Comparison of ENCODE assay signal across 13 mouse cellular contexts in the genomic region with DNA sequence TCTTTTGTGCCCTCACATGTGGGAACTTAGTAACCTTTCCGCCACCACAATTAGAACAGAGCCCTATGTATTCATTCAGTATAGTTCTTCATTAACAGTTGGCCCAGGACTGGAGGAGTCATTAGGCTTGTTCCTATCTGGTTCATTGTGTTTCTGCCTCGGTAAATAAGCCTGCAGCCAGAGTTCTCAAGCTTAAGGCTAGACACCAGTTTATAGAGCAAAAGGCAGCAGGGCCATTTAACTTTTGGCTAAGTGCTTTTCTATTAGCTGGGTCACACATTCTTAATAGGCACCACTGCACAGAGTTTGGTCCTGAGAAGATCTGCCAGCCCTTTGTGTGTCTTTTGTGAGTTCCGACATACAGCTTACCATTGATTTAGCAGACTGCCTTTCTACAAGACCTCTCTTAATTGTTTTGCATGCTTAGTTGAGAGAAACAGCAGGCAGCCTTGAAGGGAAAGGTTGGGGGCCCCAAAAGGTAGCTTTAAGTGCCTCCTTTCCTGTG. TPM values are rescaled to one million over a fixed set of nuclear protein-coding genes. Genes with fewer than 3 reads are reported as not detected.
DNase-seq lines count a peak whose midpoint lies in the region; ATAC-seq and TF ChIP-seq lines count a peak whose summit lies in the region.
"Had no signal": no experiment of that assay in that cellular context is flagged by ENCODE, and none has a peak within 500 bp of the region (broad histone marks: within the 10 kb centered on the region; RNA-seq: fewer than 3 reads in every experiment).

No protein-coding gene starts in this region.

- H3K4me1 ChIP-seq in heart, adult 2 months (ENCODE audit: control insufficient read depth, insufficient read depth, low read length): no peaks in the 10 kb centered on the region
- peaks cover 10% of the 10 kb centered on the region for H3K4me1 ChIP-seq in hindbrain, embryonic 13.5 days (replicated peaks)
- peaks cover 31% of the 10 kb centered on the region for H3K4me1 ChIP-seq in neural tube, embryonic 13.5 days (replicated peaks)

- no peak for TF ChIP-seq EP300 in heart, adult 2 months (IDR thresholded peaks at IDR 0.05; ENCODE audit: insufficient read depth, low read depth, low read length)

- peak; percentile 62 for DNase-seq in heart, adult 11 months
- no peak for DNase-seq in heart, adult 2 months
- DNase-seq in embryo, embryonic 11 days: peak; percentile 61
- no peak for DNase-seq in thymus, postnatal 25 days
- DNase-seq in gastrocnemius, adult 18-20 months (ENCODE audit: low spot score): no peak
- no peak for DNase-seq in left cerebral cortex, postnatal 36 days (ENCODE audit: low spot score in 2 of 2)
- DNase-seq: cerebellum, adult 9-11 months; gastrocnemius, adult 2 months; lung, postnatal 4 days; right cerebral cortex, postnatal 25 days had no signal

- no peaks in the 10 kb centered on the region for H3K27me3 ChIP-seq in heart, adult 2 months (ENCODE audit: control insufficient read depth, insufficient read depth, low read length)
- peaks cover 23% of the 10 kb centered on the region; the same call in 1 of the 2 replicates for H3K27me3 ChIP-seq in hindbrain, embryonic 13.5 days
- peaks cover 37% of the 10 kb centered on the region for H3K27me3 ChIP-seq in neural tube, embryonic 13.5 days

- H3K4me3 ChIP-seq in heart, adult 2 months: no peak overlapping the region
- H3K4me3 ChIP-seq in hindbrain, embryonic 13.5 days: no peak overlapping the region
- H3K4me3 ChIP-seq in neural tube, embryonic 13.5 days: no peak overlapping the region
- H3K4me3 ChIP-seq: gastrocnemius, adult 2 months had no signal

- peak; percentile 69; the same call in 1 of the 2 replicates for ATAC-seq in hindbrain, embryonic 13.5 days (ENCODE audit: low FRiP score)
- ATAC-seq in neural tube, embryonic 13.5 days (ENCODE audit: low read depth): peak; percentile 82

- no peak overlapping the region for H3K27ac ChIP-seq in heart, adult 2 months
- H3K27ac ChIP-seq in hindbrain, embryonic 13.5 days: no peak overlapping the region
- no peak overlapping the region for H3K27ac ChIP-seq in neural tube, embryonic 13.5 days (replicated peaks)
- H3K27ac ChIP-seq: gastrocnemius, adult 2 months; liver, embryonic 14.5 days had no signal

- no peak for TF ChIP-seq CTCF in heart, adult 2 months (IDR thresholded peaks at IDR 0.05)

- 55% methylated on average over 3 of the region's 3 CpGs for WGBS in heart, adult 2 months
- 7% methylated on average over 3 of the region's 3 CpGs for WGBS in hindbrain, embryonic 13.5 days
- WGBS in neural tube, embryonic 13.5 days: 6% methylated on average over 3 of the region's 3 CpGs

- no peak overlapping the region for H3K9ac ChIP-seq in heart, adult 2 months (ENCODE audit: low read depth, low read length)
- H3K9ac ChIP-seq in hindbrain, embryonic 13.5 days: no peak overlapping the region
- no peak overlapping the region for H3K9ac ChIP-seq in neural tube, embryonic 13.5 days
- H3K9ac ChIP-seq: liver, embryonic 14.5 days had no signal

- TF ChIP-seq POLR2A in heart, adult 2 months (IDR thresholded peaks at IDR 0.05; ENCODE audit: insufficient read depth, low read depth, low read length): no peak

- H3K36me3 ChIP-seq in heart, adult 2 months (ENCODE audit: control insufficient read depth, insufficient read depth, low read length): no peaks in the 10 kb centered on the region
- H3K36me3 ChIP-seq in hindbrain, embryonic 13.5 days: no peaks in the 10 kb centered on the region
- H3K36me3 ChIP-seq in neural tube, embryonic 13.5 days: no peaks in the 10 kb centered on the region

- no peaks in the 10 kb centered on the region for H3K9me3 ChIP-seq in hindbrain, embryonic 13.5 days
- no peaks in the 10 kb centered on the region for H3K9me3 ChIP-seq in neural tube, embryonic 13.5 days

- peak overlapping the region; percentile 17; the same call in 1 of the 2 replicates for H3K4me2 ChIP-seq in hindbrain, embryonic 13.5 days
- H3K4me2 ChIP-seq in neural tube, embryonic 13.5 days: peak overlapping the region; percentile 20

- intact Hi-C loops in heart, adult 2 months (cut with DNase I): no loop called here
- intact Hi-C loops in left cerebral cortex, postnatal 36 days (cut with DNase I): no loop called here

- no peaks in the 10 kb centered on the region for H3K79me2 ChIP-seq in heart, adult 2 months (replicated peaks; ENCODE audit: control insufficient read depth, insufficient read depth, low read length)

RNA-seq across cellular contexts. Expression of a gene that starts 48.8 kb away (rescaled TPM):
- total RNA-seq in heart, adult 2 months (2021): 1 to 10 TPM; 5.7 to 6.0 TPM
- 2.8 and 4.6 TPM in 2 replicates for polyA plus RNA-seq in heart, adult 2 months (2012; rRNA removed)
- polyA plus RNA-seq in hindbrain, embryonic 13.5 days (2015; fragmentation: Nextera tagmentation; extraction: Ambion mirVana): 19.2 and 22.8 TPM in 2 replicates
- polyA plus RNA-seq in neural tube, embryonic 13.5 days (2015; fragmentation: Nextera tagmentation; extraction: Ambion mirVana): 25.6 and 26.0 TPM in 2 replicates
- total RNA-seq in gastrocnemius, adult 18-20 months (2021): 10 to 100 TPM in 1 of 2 experiments, 1 to 10 TPM in 1; 8.9 to 14.5 TPM
- total RNA-seq in left cerebral cortex, postnatal 36 days (2021): 10 to 100 TPM; 27.7 to 33.5 TPM

Comparison
In these comparisons a context has a peak if more than half of its experiments do, and no peak if none do; other contexts are left out.
1. DNase-seq: peak in heart, adult 11 months (single experiment) and embryo, embryonic 11 days (single experiment); none in heart, adult 2 months (0 of 2), thymus, postnatal 25 days (single experiment), gastrocnemius, adult 18-20 months (single experiment) and left cerebral cortex, postnatal 36 days (0 of 2).